Mouse (Mus musculus) skeletal muscle tissue, adult 2 months (tissue): ENCODE data around the gene Ldah.
"Not testable (repeated sequence)": the region's sequence is repeated elsewhere in the genome, so short reads cannot be mapped to it uniquely, and the experiment has no call there.

Experiments used
- DNase-seq: peaks from one replicate; pipeline ENCODE4 v3.0.0-alpha.2; 2012; ENCODE audit warnings: low read depth, low spot score

The Ldah gene

GRCm38 (mm10) chr12:8207978-8208403, at the start of gene Ldah:
Gene Ldah, plus strand, starts transcription at chr12:8208107.
- peak; percentile 72 for DNase-seq

GRCm38 (mm10) chr12:8167743-8168142, 40.2 kb upstream of the Ldah start:
- DNase-seq, result no peak

- no peak for DNase-seq
Observed at GRCm38 (mm10) chr12:8180921-8181320, 27.0 kb upstream of the Ldah start.

GRCm38 (mm10) chr12:8181744-8182143, 26.2 kb upstream of the Ldah start:
- DNase-seq, result no peak

- DNase-seq, result no peak
Observed at GRCm38 (mm10) chr12:8184518-8184917, 23.4 kb upstream of the Ldah start.

GRCm38 (mm10) chr12:8188161-8188560, 19.7 kb upstream of the Ldah start:
- DNase-seq, result no peak

- not testable (repeated sequence) for DNase-seq
Observed at GRCm38 (mm10) chr12:8188796-8189535, 18.9 kb upstream of the Ldah start.

- DNase-seq, result no peak
Observed at GRCm38 (mm10) chr12:8189722-8190121, 18.2 kb upstream of the Ldah start.

- no peak for DNase-seq
Observed at GRCm38 (mm10) chr12:8205721-8206120, 2.2 kb upstream of the Ldah start.

GRCm38 (mm10) chr12:8207578-8207977, 329 bp upstream of the Ldah start:
- DNase-seq, result no peak

- no peak for DNase-seq
Observed at GRCm38 (mm10) chr12:8216392-8217280, 8.7 kb downstream of the Ldah start.

GRCm38 (mm10) chr12:8223036-8223435, 15.1 kb downstream of the Ldah start:
- no peak for DNase-seq

GRCm38 (mm10) chr12:8231101-8231500, 23.2 kb downstream of the Ldah start:
- DNase-seq, result no peak

- no peak for DNase-seq
Observed at GRCm38 (mm10) chr12:8232679-8233078, 24.8 kb downstream of the Ldah start.

- no peak for DNase-seq
Observed at GRCm38 (mm10) chr12:8242181-8242580, 34.3 kb downstream of the Ldah start.

GRCm38 (mm10) chr12:8244746-8245145, 36.8 kb downstream of the Ldah start:
- no peak for DNase-seq

GRCm38 (mm10) chr12:8260297-8260696, 52.4 kb downstream of the Ldah start:
- DNase-seq, result no peak

- no peak for DNase-seq
Observed at GRCm38 (mm10) chr12:8266311-8266710, 58.4 kb downstream of the Ldah start.

- no peak for DNase-seq
Observed at GRCm38 (mm10) chr12:8269627-8270026, 61.7 kb downstream of the Ldah start.

- no peak for DNase-seq
Observed at GRCm38 (mm10) chr12:8271405-8271804, 63.5 kb downstream of the Ldah start.

- no peak for DNase-seq
Observed at GRCm38 (mm10) chr12:8273471-8274171, 65.7 kb downstream of the Ldah start.

- DNase-seq, result no peak
Observed at GRCm38 (mm10) chr12:8275424-8275823, 67.5 kb downstream of the Ldah start.
